Mouse (Mus musculus) intestine, embryonic 14.5 days (tissue): Measurements from ENCODE around the gene Ciart. TPM values are rescaled to one million over a fixed set of nuclear protein-coding genes. Genes with fewer than 3 reads are reported as not detected.

ENCODE experiments used
- ATAC-seq: fragments of 200-750 bp; cut with Nextera tagmentation; replicated peaks from 2 replicates; pipeline ENCODE4 v1.8.0; 2017; ENCODE audit warnings: low read depth, moderate number of reproducible peaks, moderate TSS enrichment, moderate library complexity; ENCODE audit not compliant: low FRiP score, low TSS enrichment
- DNase-seq: peaks from one replicate; pipeline ENCODE4 v3.0.0-alpha.2; 2018; ENCODE audit warnings: low spot score
- H3K27ac ChIP-seq: fragments of 300-500 bp; sonication (generic); 2 replicates; pipeline ENCODE4 v1.5.1; 2014; ENCODE audit warnings: low read depth, mild to moderate bottlenecking, control low read depth
- H3K27me3 ChIP-seq: fragments of 300-500 bp; sonication (generic); replicated peaks from 2 replicates; pipeline ENCODE4 v1.6.1; 2014; ENCODE audit warnings: low read length, control low read depth; ENCODE audit not compliant: control insufficient read depth, insufficient read depth
- H3K36me3 ChIP-seq: fragments of 300-500 bp; sonication (generic); 2 replicates; pipeline ENCODE4 v1.6.1; 2014; ENCODE audit warnings: low read length, control low read depth; ENCODE audit not compliant: control insufficient read depth, insufficient read depth
- H3K4me1 ChIP-seq: fragments of 300-500 bp; sonication (generic); replicated peaks from 2 replicates; pipeline ENCODE4 v1.6.1; 2014; ENCODE audit warnings: low read length, control low read depth, mixed read lengths; ENCODE audit not compliant: control insufficient read depth, insufficient read depth
- H3K4me2 ChIP-seq: fragments of 300-500 bp; sonication (generic); 2 replicates; pipeline ENCODE4 v1.6.1; 2014; ENCODE audit warnings: low read length
- H3K4me3 ChIP-seq: fragments of 300-500 bp; sonication (generic); 2 replicates; pipeline ENCODE4 v1.5.1; 2014; ENCODE audit warnings: low read depth, low read length, control low read depth, mixed read lengths
- H3K9ac ChIP-seq: fragments of 300-500 bp; sonication (generic); 2 replicates; pipeline ENCODE4 v1.6.1; 2014; ENCODE audit warnings: mild to moderate bottlenecking, low read length
- H3K9me3 ChIP-seq: fragments of 300-500 bp; sonication (generic); 2 replicates; pipeline ENCODE4 v1.6.1; 2016; ENCODE audit warnings: low read length, control low read depth; ENCODE audit not compliant: control insufficient read depth
- WGBS: fragments of 180-500 bp; shearing (Covaris S2); extraction: QIAGEN DNeasy Blood & Tissue Kit; methylation state at CpG from one replicate; pipeline ENCODE4 v1.1.7; 2014; 5-methylcytosine and 5-hydroxymethylcytosine counted together
- polyA plus RNA-seq: library from polyadenylated mRNA; unstranded; fragments of >200 nt; fragmentation: Nextera tagmentation; extraction: Ambion mirVana; gene quantifications from 2 replicates; pipeline ENCODE4 v1.2.1, GENCODE M21; 2014

Ciart gene
- polyA plus RNA-seq, 1 experiment from 2014 or later = 6.7 TPM

DNA sequence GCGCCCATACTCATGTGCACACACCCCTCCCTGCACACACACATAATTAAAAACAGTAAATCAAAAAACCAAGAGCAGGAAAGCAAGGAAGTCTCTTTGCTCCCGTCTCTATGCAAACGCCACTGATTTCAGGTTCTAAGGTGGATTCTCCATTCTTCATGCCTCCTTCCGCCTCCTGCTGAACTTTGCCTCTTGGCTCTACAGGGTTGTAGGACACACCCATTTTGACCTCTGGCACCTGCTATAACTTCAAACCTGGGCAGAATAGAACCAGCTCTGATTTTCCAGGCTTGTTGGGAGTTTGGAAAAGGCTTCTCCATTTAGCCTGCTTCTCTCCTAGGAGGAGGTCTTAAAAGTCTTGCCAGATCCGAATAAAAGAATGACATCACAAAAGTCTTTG, 2.3 kb upstream of the Ciart start:
- no peak for DNase-seq
- no peak overlapping the region for H3K27ac ChIP-seq
- no peaks in the 10 kb centered on the region for H3K27me3 ChIP-seq
- H3K4me3 ChIP-seq = no peak overlapping the region
- no peak for ATAC-seq
- 73% methylated on average over 5 of the region's 5 CpGs for WGBS
- no peak overlapping the region for H3K4me2 ChIP-seq
- 0 out of 2 replicates have a peak, but pooled peaks cover 6% of the 10 kb centered on the region for H3K36me3 ChIP-seq
- H3K9me3 ChIP-seq = no peaks in the 10 kb centered on the region
- peaks cover 3% of the 10 kb centered on the region; the same call in 1 of the 2 replicates for H3K4me1 ChIP-seq
- no peak overlapping the region for H3K9ac ChIP-seq

DNA sequence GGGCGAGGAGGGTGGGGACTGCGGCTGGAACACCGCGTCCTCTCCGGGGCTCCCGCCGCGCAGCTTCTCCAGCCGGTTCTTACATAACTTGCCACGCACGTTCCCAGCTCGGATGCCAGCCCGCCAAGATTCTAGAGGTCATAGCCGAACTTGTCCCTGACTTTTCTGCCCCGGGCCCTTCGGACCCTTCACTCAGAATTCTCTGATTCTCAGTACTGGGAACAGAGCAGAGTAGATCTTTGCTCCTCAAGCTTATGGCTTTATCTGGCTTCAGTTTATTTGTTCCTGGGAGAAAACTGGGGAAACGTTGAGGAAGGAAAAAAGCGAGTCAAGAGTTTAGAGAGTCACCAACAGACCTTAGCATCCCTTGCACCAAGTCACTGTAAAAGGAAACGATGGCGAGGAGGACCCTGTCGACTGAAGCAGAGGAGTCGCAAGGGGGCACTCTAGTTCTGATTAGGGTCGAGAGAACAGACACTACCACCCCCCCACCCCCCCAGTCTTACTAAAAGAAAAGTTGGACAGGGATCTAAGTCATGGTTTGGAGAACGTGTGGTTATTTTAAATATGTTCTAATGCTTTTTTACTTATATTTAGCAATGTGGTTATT, 870 bp upstream of the Ciart start:
- Histone ChIP-seq H3K9ac (peak overlapping the region; percentile 40; the same call in 1 of the 2 replicates), H3K27ac (peak overlapping the region; percentile 38; the same call in 1 of the 2 replicates), H3K9me3 (no peaks in the 10 kb centered on the region), H3K4me3 (peak overlapping the region; percentile 49), H3K4me1 (peaks cover 3% of the 10 kb centered on the region; the same call in 1 of the 2 replicates), H3K4me2 (peak overlapping the region; percentile 99), H3K27me3 (no peaks in the 10 kb centered on the region), H3K36me3 (0 out of 2 replicates have a peak, but pooled peaks cover 3% of the 10 kb centered on the region)
- ATAC-seq = no peak
- peak; percentile 78 for DNase-seq
- WGBS = 2% methylated on average over 24 of the region's 24 CpGs

- Histone ChIP-seq H3K27me3 (no peaks in the 10 kb centered on the region), H3K36me3 (no peaks in the 10 kb centered on the region), H3K4me2 (no peak overlapping the region), H3K4me1 (peaks cover 3% of the 10 kb centered on the region; the same call in 1 of the 2 replicates), H3K27ac (no peak overlapping the region), H3K4me3 (no peak overlapping the region), H3K9me3 (no peaks in the 10 kb centered on the region), H3K9ac (no peak overlapping the region)
- no peak for ATAC-seq
- no peak for DNase-seq
- WGBS = 88% methylated on average over 4 of the region's 4 CpGs
These were observed 3.0 kb downstream of the Ciart start for GRCm38 (mm10) chr3:95879063-95879462.

DNA sequence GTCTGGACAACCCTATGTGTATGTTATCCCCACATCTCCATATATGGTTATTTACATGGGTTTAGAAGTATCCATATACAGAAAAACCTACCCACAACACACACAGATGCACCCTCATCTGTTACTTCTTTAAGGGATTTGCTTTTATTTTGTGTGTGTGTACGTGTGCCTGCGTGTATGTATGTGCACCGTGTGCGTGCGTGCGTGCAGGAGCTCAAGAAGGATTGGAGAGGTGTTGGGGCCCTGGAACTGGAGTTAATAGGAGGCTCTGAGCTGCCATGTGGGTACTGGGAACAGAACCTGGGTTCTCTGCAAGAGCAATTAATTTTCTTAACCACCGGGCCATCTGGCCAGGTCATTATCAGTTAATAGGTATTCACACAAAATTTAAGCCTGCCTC, 10.0 kb downstream of the Ciart start:
- H3K4me2 ChIP-seq = peak overlapping the region; percentile 80
- H3K27ac ChIP-seq = 0 out of 2 replicates have a peak overlapping the region, but pooled peaks have one; percentile 83
- H3K36me3 ChIP-seq = peaks cover 23% of the 10 kb centered on the region
- no peaks in the 10 kb centered on the region for H3K27me3 ChIP-seq
- H3K9me3 ChIP-seq = no peaks in the 10 kb centered on the region
- ATAC-seq (no peak), DNase-seq (no peak)
- peak overlapping the region; percentile 82 for H3K9ac ChIP-seq
- WGBS = 66% methylated on average over 7 of the region's 7 CpGs
- H3K4me1 ChIP-seq = peaks cover 12% of the 10 kb centered on the region
- peak overlapping the region; percentile 80 for H3K4me3 ChIP-seq

DNA sequence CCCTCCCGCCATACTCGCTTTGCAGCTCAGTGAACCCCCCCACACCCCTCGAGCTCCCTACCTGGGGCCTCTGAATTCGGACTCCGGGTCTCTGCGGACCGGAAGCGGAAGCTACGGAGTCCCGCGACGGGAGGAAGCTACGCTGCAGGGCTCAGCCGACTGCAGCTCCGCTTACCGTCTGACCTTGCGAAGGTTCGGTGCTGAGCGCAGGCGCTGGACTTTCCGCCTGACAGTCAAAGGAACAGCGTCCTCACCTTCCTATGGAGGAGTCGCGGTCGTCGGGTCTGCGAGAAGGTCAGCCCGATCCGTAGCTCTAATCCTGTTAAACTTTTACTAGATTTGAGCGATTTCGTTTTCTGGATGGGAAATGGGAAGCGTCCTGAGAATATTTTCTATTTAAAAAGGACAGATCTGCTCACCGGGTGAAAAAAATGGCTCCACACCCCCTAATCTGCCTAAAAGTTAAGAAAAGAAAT, 10.6 kb downstream of the Ciart start, which contains the start of gene Mrps21:
Mrps21 (minus strand) TSS at position 128 of the 476 bp plus-strand sequence.
- under 1% methylated on average over 33 of the region's 33 CpGs for WGBS
- H3K27ac ChIP-seq = peak within 1 kb of the TSS; percentile 83
- ATAC-seq = peak; percentile 92

DNA sequence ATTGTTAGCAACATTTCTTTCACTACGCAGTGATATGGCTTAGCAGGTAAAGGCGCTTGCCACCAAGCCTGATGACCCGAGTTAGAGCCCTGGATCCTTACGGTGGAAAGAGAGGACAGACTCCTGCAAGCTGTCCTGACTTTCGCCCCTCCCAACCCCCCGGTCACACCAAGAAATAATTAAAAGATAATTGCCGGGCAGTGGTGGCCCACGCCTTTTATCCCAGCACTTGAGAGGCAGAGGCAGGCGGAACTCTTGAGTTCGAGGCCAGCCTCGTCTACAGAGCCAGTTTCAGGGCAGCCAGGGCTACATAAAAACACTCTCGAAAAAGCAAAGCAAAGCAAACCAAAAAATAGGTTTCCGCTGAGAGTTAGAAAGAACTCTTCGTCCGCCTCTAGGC, 11.1 kb downstream of the Ciart start:
- Histone ChIP-seq H3K9ac (peak overlapping the region; percentile 82), H3K4me2 (peak overlapping the region; percentile 80), H3K27me3 (no peaks in the 10 kb centered on the region), H3K4me1 (peaks cover 12% of the 10 kb centered on the region), H3K9me3 (no peaks in the 10 kb centered on the region), H3K27ac (peak overlapping the region; percentile 83), H3K36me3 (peaks cover 28% of the 10 kb centered on the region), H3K4me3 (peak overlapping the region; percentile 80)
- 5% methylated on average over 15 of the region's 15 CpGs for WGBS
- ATAC-seq (no peak; the same call in 1 of the 2 replicates), DNase-seq (no peak)

More for the DNA sequence above, 10.6 kb downstream of the Ciart start, which contains the start of gene Mrps21:
- H3K4me3 ChIP-seq = peak within 1 kb of the TSS; percentile 80
- no peaks in the 10 kb centered on the region for H3K9me3 ChIP-seq
- DNase-seq = peak; percentile 91
- H3K4me2 ChIP-seq = peak within 1 kb of the TSS; percentile 80
- H3K4me1 ChIP-seq = peaks cover 12% of the 10 kb centered on the region
- peak within 1 kb of the TSS; percentile 82 for H3K9ac ChIP-seq
- peaks cover 25% of the 10 kb centered on the region for H3K36me3 ChIP-seq
- no peaks in the 10 kb centered on the region for H3K27me3 ChIP-seq

- 97% methylated on average over 2 of the region's 2 CpGs for WGBS
- no peak overlapping the region for H3K4me2 ChIP-seq
- no peaks in the 10 kb centered on the region for H3K9me3 ChIP-seq
- no peaks in the 10 kb centered on the region for H3K27me3 ChIP-seq
- H3K36me3 ChIP-seq = peaks cover 47% of the 10 kb centered on the region
- H3K4me3 ChIP-seq = no peak overlapping the region
- H3K27ac ChIP-seq = no peak overlapping the region
- no peak for ATAC-seq
- no peak for DNase-seq
- H3K9ac ChIP-seq = no peak overlapping the region
- peaks cover 12% of the 10 kb centered on the region for H3K4me1 ChIP-seq
These were observed 14.6 kb downstream of the Ciart start for GRCm38 (mm10) chr3:95867408-95867807.

GRCm38 (mm10) chr3:95866071-95866470, 16.0 kb downstream of the Ciart start:
- Histone ChIP-seq H3K27me3 (no peaks in the 10 kb centered on the region), H3K9me3 (no peaks in the 10 kb centered on the region), H3K27ac (no peak overlapping the region), H3K4me1 (peaks cover 5% of the 10 kb centered on the region; the same call in 1 of the 2 replicates), H3K4me2 (no peak overlapping the region), H3K9ac (no peak overlapping the region), H3K36me3 (peaks cover 50% of the 10 kb centered on the region), H3K4me3 (no peak overlapping the region)
- DNase-seq = no peak
- no peak for ATAC-seq
- WGBS = 91% methylated on average over 5 of the region's 5 CpGs
